Mouse (Mus musculus) forebrain, embryonic 11.5 days (tissue): Measurements from ENCODE around the gene Cdc37. TPM values are rescaled to one million over a fixed set of nuclear protein-coding genes. Genes with fewer than 3 reads are reported as not detected.
A peak's percentile ranks its signal among the peaks of the same experiment; 100 is the strongest.

Experiments
- ATAC-seq: fragments of 200-750 bp; cut with Nextera tagmentation; replicated peaks from 2 replicates; pipeline ENCODE4 v1.8.0; 2017; ENCODE audit warnings: moderate TSS enrichment; ENCODE audit not compliant: low FRiP score
- DNase-seq: peaks from one replicate; pipeline ENCODE4 v3.0.0-alpha.2; 2017; ENCODE audit warnings: low spot score
- H3K27ac ChIP-seq: fragments of 300-500 bp; sonication (generic); 2 replicates; pipeline ENCODE4 v1.5.1; 2014; ENCODE audit warnings: low read depth, low read length
- H3K27me3 ChIP-seq: fragments of 300-500 bp; sonication (generic); 2 replicates; pipeline ENCODE4 v1.6.1; 2014; ENCODE audit warnings: mild to moderate bottlenecking, low read length, mixed read lengths; ENCODE audit not compliant: control insufficient read depth, insufficient read depth
- H3K36me3 ChIP-seq: fragments of 300-500 bp; sonication (generic); 2 replicates; pipeline ENCODE4 v1.6.1; 2014; ENCODE audit warnings: mild to moderate bottlenecking, low read length, moderate library complexity, mixed read lengths; ENCODE audit not compliant: control insufficient read depth, insufficient read depth
- H3K4me1 ChIP-seq: fragments of 300-500 bp; sonication (generic); replicated peaks from 2 replicates; pipeline ENCODE4 v1.6.1; 2014; ENCODE audit warnings: low read length, mixed read lengths; ENCODE audit not compliant: control insufficient read depth, insufficient read depth
- H3K4me2 ChIP-seq: fragments of 300-500 bp; sonication (generic); 2 replicates; pipeline ENCODE4 v1.6.1; 2014; ENCODE audit warnings: low read depth, mild to moderate bottlenecking, low read length, moderate library complexity, mixed read lengths; ENCODE audit not compliant: severe bottlenecking
- H3K4me3 ChIP-seq: fragments of 300-500 bp; sonication (generic); 2 replicates; pipeline ENCODE4 v1.5.1; 2014; ENCODE audit warnings: low read depth, low read length
- H3K9ac ChIP-seq: fragments of 300-500 bp; sonication (generic); 2 replicates; pipeline ENCODE4 v1.6.1; 2014; ENCODE audit warnings: low read length
- H3K9me3 ChIP-seq: fragments of 300-500 bp; sonication (generic); 2 replicates; pipeline ENCODE4 v1.6.1; 2016; ENCODE audit warnings: low read length, mixed read lengths; ENCODE audit not compliant: control insufficient read depth
- WGBS: fragments of 180-500 bp; shearing (Covaris S2); extraction: QIAGEN DNeasy Blood & Tissue Kit; methylation state at CpG from one replicate; pipeline ENCODE4 v1.1.7; 2014; 5-methylcytosine and 5-hydroxymethylcytosine counted together
- polyA plus RNA-seq: library from polyadenylated mRNA; unstranded; fragments of >200 nt; fragmentation: Nextera tagmentation; extraction: Ambion mirVana; gene quantifications from 2 replicates; pipeline ENCODE4 v1.2.1, GENCODE M21; 2014

Gene Cdc37
- polyA plus RNA-seq, 1 experiment from 2014 or later: 300 TPM

DNA sequence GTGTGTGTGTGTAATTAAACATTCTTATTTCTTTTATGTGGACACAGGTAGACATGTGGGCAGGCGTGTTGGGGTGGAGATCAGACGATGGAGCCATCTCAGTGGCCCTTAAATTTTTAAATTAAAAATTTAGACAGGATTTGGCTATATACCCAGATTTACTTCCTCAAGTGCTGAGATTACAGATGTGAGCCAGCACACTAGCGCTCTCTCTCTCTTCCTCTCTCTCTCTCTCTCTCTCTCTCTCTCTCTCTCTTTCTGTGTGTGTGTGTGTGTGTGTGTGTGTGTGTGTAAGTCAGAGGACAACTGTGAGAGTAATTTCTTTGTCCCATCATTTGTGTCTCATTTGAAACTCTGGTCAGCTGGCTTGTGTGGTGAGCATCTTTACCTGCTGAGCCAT, 40.9 kb upstream of the Cdc37 start:
- Histone ChIP-seq H3K9ac (no peak overlapping the region), H3K36me3 (no peaks in the 10 kb centered on the region), H3K4me3 (no peak overlapping the region), H3K4me2 (no peak overlapping the region), H3K4me1 (0 out of 2 replicates have a peak, but pooled peaks cover 1% of the 10 kb centered on the region), H3K9me3 (no peaks in the 10 kb centered on the region), H3K27me3 (no peaks in the 10 kb centered on the region), H3K27ac (no peak overlapping the region)
- WGBS: 87% methylated on average over 3 of the region's 3 CpGs
- ATAC-seq (no peak), DNase-seq (no peak)

GRCm38 (mm10) chr9:21189905-21190304, 40.1 kb upstream of the Cdc37 start:
- Histone ChIP-seq H3K36me3 (no peaks in the 10 kb centered on the region), H3K4me3 (no peak overlapping the region), H3K4me2 (no peak overlapping the region), H3K4me1 (no peaks in the 10 kb centered on the region), H3K27ac (no peak overlapping the region), H3K27me3 (no peaks in the 10 kb centered on the region), H3K9me3 (no peaks in the 10 kb centered on the region), H3K9ac (no peak overlapping the region)
- DNase-seq: no peak
- no peak for ATAC-seq
- WGBS: 55% methylated on average over 7 of the region's 7 CpGs

- Histone ChIP-seq H3K4me2 (no peak overlapping the region), H3K4me1 (peaks cover 5% of the 10 kb centered on the region; the same call in 1 of the 2 replicates), H3K9me3 (no peaks in the 10 kb centered on the region), H3K9ac (no peak overlapping the region), H3K27ac (no peak overlapping the region), H3K27me3 (peaks cover 18% of the 10 kb centered on the region), H3K4me3 (no peak overlapping the region), H3K36me3 (no peaks in the 10 kb centered on the region)
- DNase-seq (no peak), ATAC-seq (no peak)
- 88% methylated on average over 5 of the region's 5 CpGs for whole genome bisulfite sequencing
Measured at GRCm38 (mm10) chr9:21185436-21185835, 35.7 kb upstream of the Cdc37 start.

GRCm38 (mm10) chr9:21184733-21185132, 35.0 kb upstream of the Cdc37 start:
- no peak overlapping the region for H3K4me3 ChIP-seq
- H3K9me3 ChIP-seq: no peaks in the 10 kb centered on the region
- H3K36me3 ChIP-seq: no peaks in the 10 kb centered on the region
- DNase-seq (no peak), ATAC-seq (no peak)
- peaks cover 5% of the 10 kb centered on the region; the same call in 1 of the 2 replicates for H3K4me1 ChIP-seq
- 33% methylated on average over 2 of the region's 2 CpGs for WGBS
- no peak overlapping the region for H3K9ac ChIP-seq
- no peak overlapping the region for H3K4me2 ChIP-seq
- H3K27ac ChIP-seq: no peak overlapping the region
- H3K27me3 ChIP-seq: peaks cover 18% of the 10 kb centered on the region

GRCm38 (mm10) chr9:21183905-21184413, 34.2 kb upstream of the Cdc37 start:
- Histone ChIP-seq H3K36me3 (no peaks in the 10 kb centered on the region), H3K4me1 (peaks cover 5% of the 10 kb centered on the region; the same call in 1 of the 2 replicates), H3K9ac (no peak overlapping the region), H3K27ac (no peak overlapping the region), H3K4me2 (peak overlapping the region; percentile 18; the same call in 1 of the 2 replicates), H3K9me3 (no peaks in the 10 kb centered on the region), H3K27me3 (peaks cover 18% of the 10 kb centered on the region), H3K4me3 (no peak overlapping the region)
- 7% methylated on average over 34 of the region's 34 CpGs for WGBS
- no peak for DNase-seq
- no peak for ATAC-seq

DNA sequence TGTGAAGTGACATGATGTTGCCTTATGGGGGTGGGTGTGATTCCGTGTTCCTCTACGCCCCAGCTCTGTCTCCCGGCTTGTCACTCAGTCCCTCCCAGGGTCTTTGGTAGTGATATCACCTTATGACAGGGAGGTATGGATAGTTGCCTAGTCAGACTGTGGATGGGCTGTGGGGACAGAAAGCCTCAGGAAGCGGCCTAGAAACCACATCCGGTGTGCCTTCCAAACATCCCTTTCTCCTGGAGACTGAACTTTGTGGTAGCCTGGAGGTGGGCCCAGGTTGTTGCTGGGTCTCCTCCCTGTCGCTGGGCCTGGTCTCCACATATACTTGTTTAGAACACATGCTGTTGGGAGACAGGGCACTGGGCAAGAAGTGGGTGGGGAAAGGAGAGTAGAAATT, 33.6 kb upstream of the Cdc37 start:
- H3K27me3 ChIP-seq: peaks cover 18% of the 10 kb centered on the region
- no peak for ATAC-seq

DNA sequence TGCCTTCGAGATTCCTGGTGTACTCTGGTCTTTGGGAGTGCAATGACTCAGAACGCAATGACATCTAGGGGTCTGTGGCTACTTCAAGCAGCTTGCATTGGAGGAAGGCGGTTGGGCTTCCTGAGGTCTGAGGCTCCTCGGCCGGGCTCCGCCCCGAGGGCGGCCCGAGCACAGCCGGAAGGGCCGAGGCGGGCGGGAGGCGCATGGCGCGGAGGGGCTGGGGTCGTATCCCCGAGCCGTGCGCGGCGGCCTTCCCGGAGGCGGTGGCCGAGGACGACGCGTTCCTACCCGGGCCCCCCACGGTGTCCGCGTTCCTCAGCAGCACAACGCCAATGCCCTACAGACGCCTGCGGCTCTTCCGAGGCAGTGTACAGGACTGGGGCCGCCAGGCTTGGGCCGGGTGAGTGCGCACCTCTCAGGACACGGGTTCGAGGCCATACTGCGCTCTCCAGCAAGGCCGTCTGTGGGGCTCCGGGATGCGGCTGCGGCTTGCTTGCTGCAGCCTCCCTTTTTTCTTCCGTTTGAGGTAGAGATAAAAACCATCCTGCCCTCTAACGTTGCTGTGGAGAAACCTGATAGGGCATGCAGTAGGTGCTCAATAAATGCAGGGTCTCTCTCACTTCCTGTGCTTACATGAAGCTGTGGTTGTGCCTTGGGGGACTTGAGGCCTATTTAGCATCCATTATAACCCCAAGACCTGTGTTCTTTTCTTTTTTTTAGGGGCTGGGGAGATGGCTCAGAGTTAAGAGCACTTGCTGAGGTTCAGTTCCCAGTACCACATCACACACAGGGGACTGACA, 31.8 kb upstream of the Cdc37 start:
- Histone ChIP-seq H3K27ac (no peak overlapping the region), H3K4me1 (peaks cover 5% of the 10 kb centered on the region; the same call in 1 of the 2 replicates), H3K4me2 (peak overlapping the region; percentile 38), H3K36me3 (no peaks in the 10 kb centered on the region), H3K9me3 (no peaks in the 10 kb centered on the region), H3K9ac (no peak overlapping the region), H3K27me3 (peaks cover 18% of the 10 kb centered on the region), H3K4me3 (peak overlapping the region; percentile 5; the same call in 1 of the 2 replicates)
- 7% methylated on average over 37 of the region's 48 CpGs for WGBS
- no peak for DNase-seq
- ATAC-seq: no peak

More for the DNA sequence above, 33.6 kb upstream of the Cdc37 start:
- Histone ChIP-seq H3K36me3 (no peaks in the 10 kb centered on the region), H3K4me3 (no peak overlapping the region), H3K4me1 (peaks cover 5% of the 10 kb centered on the region; the same call in 1 of the 2 replicates), H3K4me2 (no peak overlapping the region), H3K27ac (no peak overlapping the region), H3K9me3 (no peaks in the 10 kb centered on the region), H3K9ac (no peak overlapping the region)
- 78% methylated on average over 6 of the region's 6 CpGs for WGBS
- no peak for DNase-seq

DNA sequence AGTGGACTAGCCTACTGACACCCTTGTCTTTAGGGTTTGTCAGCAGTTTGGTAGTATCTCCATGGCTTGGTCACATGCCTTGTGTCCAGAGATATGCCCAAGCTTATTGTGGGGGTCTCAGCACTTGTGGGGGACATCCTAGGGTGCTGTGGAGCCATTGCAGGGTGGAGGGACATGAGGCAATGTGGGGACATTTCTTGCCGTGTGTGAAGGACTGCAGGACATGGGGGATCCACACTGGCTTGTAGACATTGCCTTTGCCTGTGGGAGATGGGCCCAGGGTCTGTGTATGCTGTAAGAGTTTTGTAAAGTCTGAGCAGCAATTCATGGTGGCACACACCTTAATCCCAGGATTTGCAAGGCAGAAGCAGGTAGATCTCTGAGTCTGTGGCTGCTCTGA, 31.1 kb upstream of the Cdc37 start:
- Histone ChIP-seq H3K9ac (no peak overlapping the region), H3K36me3 (no peaks in the 10 kb centered on the region), H3K4me2 (no peak overlapping the region), H3K27ac (no peak overlapping the region), H3K4me3 (no peak overlapping the region), H3K4me1 (peaks cover 5% of the 10 kb centered on the region; the same call in 1 of the 2 replicates), H3K9me3 (no peaks in the 10 kb centered on the region), H3K27me3 (peaks cover 18% of the 10 kb centered on the region)
- WGBS: 52% methylated on average over 1 of the region's 1 CpGs
- DNase-seq (no peak), ATAC-seq (no peak)
